Mouse (Mus musculus) CD4-positive, CD25-positive, alpha-beta regulatory T cell, adult 4 months (primary cell): ENCODE data around the gene Jade1. TPM values are rescaled to one million over a fixed set of nuclear protein-coding genes. Genes with fewer than 3 reads are reported as not detected.
A peak's percentile ranks its signal among the peaks of the same experiment; 100 is the strongest.

Source experiments
- ATAC-seq: one replicate; pipeline ENCODE4 v1.8.0; 2017
- polyA plus RNA-seq, 2 experiments: library from polyadenylated mRNA; unstranded; fragments of 100-300 nt; shearing (Covaris generic); gene quantifications; one replicate each; pipeline ENCODE4 v1.2.1; 2017

Jade1 gene
- polyA plus RNA-seq, 2 experiments from 2014 or later, result 9.9 to 10.1 TPM

GRCm38 (mm10) chr3:41580401-41581323 is 25.1 kb downstream of the Jade1 start:
- ATAC-seq, result no peak

GRCm38 (mm10) chr3:41581436-41581835 is 25.9 kb downstream of the Jade1 start:
- no peak for ATAC-seq

- ATAC-seq, result no peak
Observed at GRCm38 (mm10) chr3:41582256-41582655, 26.7 kb downstream of the Jade1 start.

GRCm38 (mm10) chr3:41583092-41583491 is 27.6 kb downstream of the Jade1 start:
- no peak for ATAC-seq

- ATAC-seq, result no peak
Observed at GRCm38 (mm10) chr3:41583621-41584020, 28.1 kb downstream of the Jade1 start.

- ATAC-seq, result no peak
Observed at GRCm38 (mm10) chr3:41585548-41585947, 30.0 kb downstream of the Jade1 start.

- no peak for ATAC-seq
Observed at GRCm38 (mm10) chr3:41586330-41586729, 30.8 kb downstream of the Jade1 start.

GRCm38 (mm10) chr3:41586917-41587316 is 31.4 kb downstream of the Jade1 start:
- ATAC-seq, result peak; percentile 42

GRCm38 (mm10) chr3:41587588-41587987 is 32.1 kb downstream of the Jade1 start:
- ATAC-seq, result peak; percentile 69

GRCm38 (mm10) chr3:41588495-41588894 is 33.0 kb downstream of the Jade1 start:
- ATAC-seq, result no peak

- ATAC-seq, result no peak
Observed at GRCm38 (mm10) chr3:41589246-41589914, 33.8 kb downstream of the Jade1 start.

GRCm38 (mm10) chr3:41589988-41590387 is 34.5 kb downstream of the Jade1 start:
- no peak for ATAC-seq

GRCm38 (mm10) chr3:41590695-41591559 is 35.4 kb downstream of the Jade1 start:
- ATAC-seq, result no peak

- no peak for ATAC-seq
Observed at GRCm38 (mm10) chr3:41591651-41592170, 36.2 kb downstream of the Jade1 start.

- no peak for ATAC-seq
Observed at GRCm38 (mm10) chr3:41592805-41593204, 37.3 kb downstream of the Jade1 start.

GRCm38 (mm10) chr3:41594097-41594879 is 38.8 kb downstream of the Jade1 start:
- no peak for ATAC-seq

GRCm38 (mm10) chr3:41595010-41595409 is 39.5 kb downstream of the Jade1 start:
- ATAC-seq, result no peak

GRCm38 (mm10) chr3:41597036-41597435 is 41.5 kb downstream of the Jade1 start:
- no peak for ATAC-seq

GRCm38 (mm10) chr3:41598412-41598811 is 42.9 kb downstream of the Jade1 start:
- ATAC-seq, result no peak

- ATAC-seq, result no peak
Observed at GRCm38 (mm10) chr3:41599226-41599625, 43.7 kb downstream of the Jade1 start.

GRCm38 (mm10) chr3:41599806-41600589 is 44.5 kb downstream of the Jade1 start:
- ATAC-seq, result peak; percentile 45
